Mouse (Mus musculus): ENCODE measurements at regions not wholly inside any gene's neighbourhood (a gene's known extent, or its start where the extent isn't known, plus 50 kb on each side); places are given as distances from the start of the nearest gene placed in this dataset.
A peak's percentile ranks its signal among the peaks of the same experiment; 100 is the strongest.

GRCm38 (mm10) chr4:153023711-153024110, 458.9 kb downstream of the Ajap1 start:
- DNase-seq (ENCODE audit: low spot score in 2 of 2) = no peak

GRCm38 (mm10) chr4:153019211-153019610, 463.4 kb downstream of the Ajap1 start:
- no peak for DNase-seq (ENCODE audit: low spot score in 2 of 2)

DNA sequence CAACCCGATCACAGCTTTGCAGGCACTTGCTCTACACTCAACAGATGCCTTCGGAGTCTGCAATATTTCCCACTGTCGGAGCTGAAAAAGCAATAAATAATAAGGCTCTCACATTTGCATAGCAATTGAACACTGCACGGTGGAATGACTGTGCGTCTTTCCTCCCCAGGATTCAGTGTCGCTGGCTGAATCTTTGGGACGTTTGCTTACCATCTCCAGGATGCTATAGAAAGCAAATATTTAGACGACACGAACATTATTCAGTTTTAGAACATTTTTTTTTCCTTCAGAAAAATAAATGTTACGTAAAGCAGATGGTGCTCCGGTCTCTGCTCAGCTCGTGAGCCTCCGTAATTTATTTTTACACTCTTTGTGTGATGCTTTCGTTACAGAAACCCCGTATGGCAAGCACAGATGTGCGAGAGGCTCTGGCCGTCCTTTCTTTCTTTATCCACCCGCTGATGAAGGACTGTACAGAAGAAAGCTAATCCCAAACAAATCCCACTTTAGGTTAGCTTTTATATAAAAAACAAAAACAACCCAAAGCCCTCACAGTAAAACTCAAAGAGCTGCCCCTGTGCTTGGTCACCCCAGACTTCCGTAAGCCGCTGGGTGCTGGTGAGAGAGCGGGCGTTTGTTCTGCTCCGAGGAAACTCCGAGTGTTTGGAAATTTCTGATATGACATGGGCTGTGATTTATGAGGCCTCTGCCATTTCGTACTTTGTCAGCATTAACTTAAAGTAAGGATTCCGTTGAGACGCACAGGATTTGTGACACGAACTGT, 464.3 kb downstream of the Ajap1 start:
- DNase-seq (ENCODE audit: low spot score in 2 of 2) = no peak

DNA sequence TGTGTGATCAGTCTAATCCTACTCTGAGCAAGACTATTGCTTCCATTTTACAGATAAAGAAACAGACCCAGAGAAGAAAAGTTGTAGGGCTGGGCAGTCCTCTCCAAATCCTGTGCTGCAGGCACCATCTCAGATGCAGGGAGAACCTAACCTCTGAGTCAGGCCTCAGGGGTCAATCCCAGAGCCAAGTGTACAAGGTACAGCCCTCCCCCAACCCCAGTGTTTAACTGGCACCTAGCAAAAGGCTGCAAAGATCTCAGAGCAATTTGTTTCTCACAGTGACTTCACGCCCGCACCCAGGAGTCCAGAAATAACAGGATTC, 464.8 kb downstream of the Ajap1 start:
- no peak for DNase-seq (ENCODE audit: low spot score in 2 of 2)

- DNase-seq (ENCODE audit: low spot score in 2 of 2) = no peak
These were observed 479.3 kb downstream of the Ajap1 start for GRCm38 (mm10) chr4:153003338-153003737.

GRCm38 (mm10) chr4:153002516-153002915, 480.1 kb downstream of the Ajap1 start:
- DNase-seq (ENCODE audit: low spot score in 2 of 2) = no peak

DNA sequence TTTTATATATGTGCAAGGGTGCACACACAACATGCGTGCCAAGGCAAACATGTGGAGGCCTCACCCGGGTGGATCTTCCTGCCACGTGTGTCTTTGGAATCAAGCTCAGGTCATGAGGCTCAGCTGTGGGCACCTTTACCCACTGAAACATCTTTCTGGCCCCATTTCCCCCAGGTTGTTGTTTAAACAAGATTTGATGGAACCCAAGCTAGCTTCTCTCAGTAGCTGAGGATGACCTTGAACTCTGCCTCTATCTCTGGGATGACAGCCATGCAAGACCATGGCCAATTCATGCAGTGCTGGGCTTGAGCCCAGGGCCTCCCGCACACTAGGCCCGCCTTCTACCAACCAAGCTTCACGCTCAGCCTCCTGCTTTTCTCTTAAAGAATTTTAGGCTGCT, 480.9 kb downstream of the Ajap1 start:
- DNase-seq (ENCODE audit: low spot score in 2 of 2) = no peak

- DNase-seq (ENCODE audit: low spot score in 2 of 2) = no peak
These were observed 483.1 kb downstream of the Ajap1 start for GRCm38 (mm10) chr4:152999526-152999925.

DNA sequence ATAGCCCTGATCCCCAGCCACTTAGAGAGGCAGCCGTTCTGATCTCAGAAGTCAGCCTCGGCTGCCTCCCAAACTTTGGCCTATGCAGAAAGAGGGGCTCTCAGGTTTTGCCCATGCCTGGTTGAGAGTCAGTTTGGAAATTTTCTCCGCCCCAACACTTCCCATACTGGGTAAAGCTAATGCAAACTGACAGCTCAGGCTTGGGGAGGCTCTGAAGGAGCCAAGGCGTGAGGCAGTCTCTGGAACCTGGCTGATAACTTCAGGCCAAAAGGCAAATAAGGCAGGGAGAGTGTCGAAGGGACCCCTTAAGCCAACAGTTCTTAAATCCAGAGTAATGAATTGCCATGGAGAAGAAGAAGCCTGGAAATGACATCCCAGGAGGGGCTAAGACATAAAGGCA, 485.4 kb downstream of the Ajap1 start:
- DNase-seq (ENCODE audit: low spot score in 2 of 2) = no peak

DNA sequence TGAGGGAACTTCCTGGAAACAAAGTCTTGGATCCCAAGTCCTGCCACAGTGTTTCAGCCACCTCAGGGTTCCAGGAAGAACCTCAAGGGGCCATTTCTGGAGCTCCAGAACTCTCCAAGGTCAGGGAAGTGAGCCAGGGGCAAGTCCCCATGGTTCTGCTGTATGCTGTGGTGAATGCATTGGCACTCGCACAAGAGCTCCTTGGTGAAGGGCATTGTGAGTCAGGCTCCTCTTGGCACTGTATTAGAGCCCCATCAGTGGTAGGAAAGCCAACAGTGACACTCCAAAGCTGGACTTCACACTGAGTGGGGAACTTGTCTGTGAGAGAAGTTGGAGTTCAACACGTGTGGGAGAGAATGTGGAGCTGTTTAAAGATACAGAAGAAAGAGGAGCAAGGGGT, 486.0 kb downstream of the Ajap1 start:
- DNase-seq (ENCODE audit: low spot score in 2 of 2) = no peak

- no peak for DNase-seq (ENCODE audit: low spot score in 2 of 2)
These were observed 487.5 kb downstream of the Ajap1 start for GRCm38 (mm10) chr4:152995052-152995595.

DNA sequence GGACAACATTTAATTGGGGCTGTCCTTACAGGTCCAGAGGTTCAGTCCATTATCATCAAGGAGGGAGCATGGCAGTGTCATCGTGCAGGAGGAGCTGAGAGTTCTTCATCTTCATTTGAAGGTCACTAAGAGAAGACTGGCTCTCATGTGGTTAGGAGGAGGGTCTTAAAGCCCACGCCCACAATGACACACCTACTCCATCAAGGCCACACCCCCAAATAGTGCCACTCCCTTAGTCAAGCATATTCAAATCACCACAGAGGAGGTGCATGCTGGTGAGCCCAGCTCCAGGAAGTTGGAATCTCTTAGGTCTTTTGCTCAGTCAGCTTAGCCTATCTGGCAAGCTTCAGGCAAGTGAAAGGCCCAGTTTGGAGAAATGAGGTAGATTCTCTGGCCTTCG, 488.4 kb downstream of the Ajap1 start:
- no peak for DNase-seq (ENCODE audit: low spot score in 2 of 2)

DNA sequence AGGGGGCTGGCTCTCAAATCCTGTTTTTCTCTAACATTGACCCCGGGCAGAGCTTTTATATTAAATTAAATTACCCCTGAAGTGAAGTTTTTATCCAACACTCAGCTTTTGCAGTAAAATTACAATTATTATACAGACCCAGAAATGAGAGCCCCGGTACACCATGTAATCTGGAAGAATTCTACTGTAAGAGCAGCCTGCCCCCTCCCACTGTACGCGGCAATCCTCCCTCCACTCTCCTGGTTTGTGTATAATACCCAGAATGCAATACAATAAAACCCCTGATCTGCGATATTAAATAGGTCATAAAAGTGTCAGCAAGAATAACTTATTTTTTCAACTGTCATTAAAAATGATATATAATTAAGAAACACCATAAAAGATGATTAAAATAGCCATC, 492.3 kb downstream of the Ajap1 start:
- DNase-seq (ENCODE audit: low spot score in 2 of 2) = no peak

DNA sequence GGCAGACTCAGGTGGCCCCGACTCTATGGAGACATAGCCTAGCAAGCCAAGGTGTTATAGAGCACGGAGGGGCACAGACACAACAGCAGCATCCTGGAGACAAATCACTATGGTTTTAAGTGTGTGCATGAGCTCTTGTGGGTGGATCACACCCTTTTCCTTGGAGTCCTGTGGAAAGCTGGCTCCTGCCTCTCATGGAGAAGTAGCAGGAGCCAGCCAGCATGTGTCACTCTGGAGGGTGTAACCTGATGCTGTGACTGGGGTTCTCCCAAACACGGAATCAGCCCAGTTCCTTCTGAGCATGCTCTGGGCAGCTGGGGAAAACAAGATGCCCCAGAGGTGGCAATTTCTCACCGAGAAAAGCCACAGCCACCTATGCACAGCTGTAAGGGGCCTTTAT, 494.9 kb downstream of the Ajap1 start:
- no peak for DNase-seq (ENCODE audit: low spot score in 2 of 2)

DNA sequence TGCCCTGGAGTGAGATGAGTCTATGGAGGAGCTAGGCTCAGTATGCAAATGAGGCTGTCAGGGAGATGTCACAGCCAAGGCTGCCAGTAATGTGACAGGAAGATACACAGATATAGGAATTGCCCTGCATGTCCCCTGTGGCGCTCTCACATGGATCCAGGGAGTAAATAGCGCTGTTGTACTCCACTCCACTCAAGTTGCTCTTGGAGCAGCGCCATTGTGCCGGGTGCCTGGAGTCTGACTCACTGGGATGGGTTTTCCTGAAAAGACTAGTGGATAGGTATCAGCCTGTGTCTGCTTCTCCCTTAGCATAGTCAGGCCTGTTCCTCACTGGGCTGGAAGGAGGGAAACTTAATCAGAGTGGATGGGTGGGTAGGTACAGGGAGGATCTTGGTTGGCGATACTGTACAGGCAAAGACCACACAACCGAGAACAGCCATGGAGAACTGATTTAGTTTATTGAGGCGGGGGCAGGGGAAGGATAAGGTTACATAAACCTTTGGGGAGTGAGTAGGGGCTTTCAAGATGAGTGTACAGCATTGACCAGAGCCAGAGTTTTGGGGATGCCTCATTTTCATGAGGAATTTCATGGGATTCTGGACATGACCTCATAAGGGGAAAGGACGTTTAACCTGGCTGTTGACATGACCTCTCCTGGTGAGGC, 497.5 kb upstream of the Kcnab2 start:
- no peak for DNase-seq (ENCODE audit: low spot score in 2 of 2)

- DNase-seq (ENCODE audit: low spot score in 2 of 2) = no peak
These were observed 485.3 kb upstream of the Kcnab2 start for GRCm38 (mm10) chr4:152963001-152963400.

- no peak for DNase-seq (ENCODE audit: low spot score in 2 of 2)
These were observed 484.5 kb upstream of the Kcnab2 start for GRCm38 (mm10) chr4:152962165-152962564.

DNA sequence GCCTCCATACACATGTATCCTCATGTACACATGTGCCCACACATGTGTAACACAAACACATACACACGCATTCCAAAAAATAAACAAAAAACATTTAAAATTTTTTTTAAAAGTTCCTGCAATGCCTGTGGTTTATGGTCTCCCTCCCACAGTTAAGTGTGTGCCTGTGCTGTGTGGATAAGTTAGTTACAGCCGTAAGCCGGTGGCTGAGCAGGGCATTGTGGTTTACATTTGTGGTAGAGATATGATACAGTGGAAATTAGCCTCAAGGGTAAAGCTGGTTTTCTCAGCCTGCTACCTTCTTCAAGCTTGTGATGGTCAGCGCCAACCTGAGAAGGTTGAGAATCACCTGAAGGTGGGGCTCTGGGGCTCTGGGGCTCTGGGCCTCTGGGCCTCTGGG, 484.0 kb upstream of the Kcnab2 start:
- DNase-seq (ENCODE audit: low spot score in 2 of 2) = no peak

DNA sequence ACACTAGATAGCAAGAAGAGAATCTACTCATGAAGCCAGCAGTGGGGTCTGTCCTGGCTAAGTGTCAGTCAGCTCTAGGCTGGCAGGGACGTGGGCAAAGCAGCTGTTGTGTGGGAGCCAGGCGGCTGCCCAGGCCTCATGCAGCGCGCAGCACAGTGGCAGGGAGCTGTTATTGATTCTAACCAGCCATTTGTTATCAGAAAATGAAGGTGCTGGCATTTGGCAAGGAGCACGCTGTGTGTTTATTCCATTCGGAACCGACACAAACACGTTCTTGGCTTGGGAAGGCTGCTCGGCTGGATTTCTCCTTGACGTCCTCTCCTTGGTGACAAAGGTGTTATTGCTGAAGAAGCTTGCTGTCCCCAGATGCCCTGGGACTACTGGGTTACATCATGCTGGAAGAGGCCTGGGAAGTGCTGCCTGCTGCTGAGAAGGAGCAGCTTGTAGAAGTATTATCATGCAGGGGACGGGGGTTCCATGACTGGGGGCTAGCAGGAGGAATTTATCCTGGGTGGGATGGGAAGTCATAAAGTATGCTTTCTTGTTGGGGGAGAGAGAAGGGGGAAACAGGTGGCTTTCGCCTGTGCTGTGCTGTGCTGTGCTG, 482.1 kb upstream of the Kcnab2 start:
- no peak for DNase-seq (ENCODE audit: low spot score in 2 of 2)

- DNase-seq (ENCODE audit: low spot score in 2 of 2) = no peak
These were observed 475.7 kb upstream of the Kcnab2 start for GRCm38 (mm10) chr4:152953237-152953974.

- no peak for DNase-seq (ENCODE audit: low spot score in 2 of 2)
These were observed 471.3 kb upstream of the Kcnab2 start for GRCm38 (mm10) chr4:152948956-152949355.

DNA sequence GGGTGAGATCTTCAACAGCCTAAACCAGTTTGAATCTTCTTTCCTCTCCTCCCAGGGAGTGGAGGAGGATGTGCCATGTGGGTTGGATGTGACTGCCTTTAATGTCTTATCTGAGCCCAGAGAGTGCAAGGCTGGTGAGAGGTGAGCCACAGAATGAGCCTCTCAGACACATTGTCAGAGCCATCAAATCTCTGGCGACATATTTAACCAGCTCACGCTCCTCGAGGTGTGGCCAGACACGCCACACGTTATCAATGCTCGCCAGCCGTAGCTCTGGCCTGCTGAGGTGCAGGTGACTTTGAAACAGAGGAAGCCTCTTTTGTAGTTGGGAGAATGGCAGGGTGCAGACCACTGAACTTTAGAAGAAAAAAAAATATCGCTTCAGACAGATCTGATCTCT, 463.5 kb upstream of the Kcnab2 start:
- peak in 1 of 2 experiments; percentile 16 for DNase-seq (ENCODE audit: low spot score in 2 of 2)
